Mouse (Mus musculus) cerebellum, adult 9-11 months (tissue): ENCODE data around the gene Smpd2.

Source experiments
- DNase-seq: peaks from one replicate; pipeline ENCODE4 v3.0.0; 2022

The Smpd2 gene

DNA sequence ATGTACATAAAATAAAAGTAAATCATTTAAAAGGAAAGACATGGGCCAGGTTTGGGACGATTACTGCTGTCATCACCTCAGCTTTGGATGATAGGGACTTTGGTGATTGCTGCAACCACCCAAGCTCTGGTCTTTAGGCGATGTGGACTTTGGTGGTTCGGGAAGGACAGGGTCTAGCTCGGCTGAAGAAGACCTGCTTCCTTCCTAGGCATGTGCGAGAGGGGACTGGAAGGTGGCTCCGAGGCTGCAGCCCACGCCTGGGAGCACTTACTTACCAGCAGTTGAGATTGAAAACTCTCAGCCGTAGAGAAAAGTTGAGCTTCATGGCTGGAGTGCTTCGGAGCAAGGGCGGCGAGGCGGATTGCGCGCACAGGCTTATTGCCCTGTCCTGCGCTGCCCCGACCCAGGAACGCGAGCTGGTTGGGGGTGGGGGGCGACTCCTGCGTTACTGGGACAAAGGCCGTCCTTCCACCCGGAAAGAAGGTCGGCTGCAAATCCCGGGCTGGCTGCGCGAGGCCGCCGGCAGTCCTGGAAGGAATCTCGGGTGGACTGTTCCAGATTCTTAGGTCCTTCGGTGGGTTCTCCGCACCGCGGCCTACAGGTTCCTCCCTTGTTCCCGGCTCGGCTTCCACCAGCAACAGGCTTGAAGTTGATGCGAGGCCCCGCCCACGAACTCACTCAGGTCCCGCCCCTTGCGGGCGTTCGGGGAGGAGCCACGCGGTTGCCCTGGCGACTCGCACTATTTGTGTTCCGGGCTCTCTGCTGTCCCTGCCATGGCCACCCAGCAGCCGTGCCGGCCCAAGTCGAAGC lies at the start of gene Smpd2, which contains the start of gene Ppil6:
Gene Smpd2 (minus strand): TSS at position 662 of the 810 bp plus-strand sequence.
Gene Ppil6 (plus strand): TSS at position 732 of the 810 bp plus-strand sequence.
- DNase-seq: peak; percentile 91

DNA sequence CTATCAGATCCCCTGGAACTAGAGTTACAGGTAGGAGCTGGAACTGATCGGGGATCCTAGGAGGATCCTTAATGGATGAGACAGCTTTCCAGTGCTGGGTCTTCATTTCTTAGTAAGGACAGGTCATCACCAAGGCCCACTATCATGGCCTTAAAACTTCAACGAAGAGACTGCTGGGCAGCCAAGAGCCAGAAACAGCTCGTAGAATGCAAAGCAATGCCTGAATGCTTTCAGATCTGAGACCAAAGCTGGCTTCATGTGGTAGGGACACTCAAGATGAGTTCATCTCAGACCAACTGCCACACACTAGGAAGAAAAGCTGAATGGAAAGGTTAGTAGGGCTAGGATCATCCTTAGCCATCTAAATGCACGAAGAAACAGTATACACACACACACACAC lies 48.8 kb upstream of the Smpd2 start:
- no peak for DNase-seq

DNA sequence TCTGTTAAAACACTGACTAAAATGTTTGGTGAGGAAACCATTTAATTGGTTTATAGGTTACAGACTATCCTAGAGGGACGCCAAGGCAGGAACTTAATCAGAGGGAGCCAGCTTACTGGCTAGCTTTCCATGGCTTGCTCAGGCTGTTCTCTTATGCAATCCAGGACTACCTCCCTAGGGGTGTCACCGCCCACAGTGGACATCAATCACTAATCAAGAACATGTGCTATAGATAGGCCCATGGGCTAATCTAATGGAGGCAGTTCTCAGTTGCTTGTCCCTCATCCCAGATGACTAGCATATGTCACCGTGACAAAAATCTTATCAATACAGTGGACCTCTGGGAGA lies 47.8 kb upstream of the Smpd2 start:
- DNase-seq: no peak

DNA sequence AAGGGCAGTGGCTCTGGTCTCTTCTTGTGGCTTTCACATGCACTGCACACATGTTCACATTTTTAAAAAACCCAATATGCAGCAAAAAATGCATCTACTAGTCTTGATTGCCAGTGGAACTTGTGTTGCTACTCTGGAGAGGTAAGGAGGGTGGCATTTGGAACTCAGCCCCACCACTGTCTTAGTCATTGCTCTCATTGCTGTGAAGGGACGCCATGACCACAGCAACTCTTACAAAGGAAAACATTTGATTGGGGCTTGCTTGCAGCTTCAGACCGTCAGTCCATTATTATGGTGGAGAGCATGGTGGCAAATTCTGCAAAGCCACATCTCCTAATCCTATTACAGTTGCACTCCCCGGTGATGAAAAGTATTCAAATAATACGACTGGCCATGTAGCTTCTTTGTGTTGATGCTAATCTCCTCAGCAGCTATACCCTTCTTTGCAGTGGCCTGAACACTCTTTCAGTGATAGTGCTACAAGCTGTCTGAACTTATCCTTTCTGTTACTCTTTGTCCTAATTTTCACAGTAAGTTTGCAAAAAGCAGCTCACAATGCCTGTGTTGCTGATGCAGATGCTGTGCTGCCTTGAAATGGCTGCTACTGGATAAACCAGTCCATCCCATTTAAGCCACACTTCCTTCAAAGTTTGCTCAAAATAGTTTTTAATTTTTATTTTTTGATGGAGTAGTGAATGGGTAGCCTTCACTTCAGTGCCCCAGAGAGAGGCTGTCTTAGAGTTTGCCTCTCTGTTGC lies 47.2 kb upstream of the Smpd2 start:
- no peak for DNase-seq

DNA sequence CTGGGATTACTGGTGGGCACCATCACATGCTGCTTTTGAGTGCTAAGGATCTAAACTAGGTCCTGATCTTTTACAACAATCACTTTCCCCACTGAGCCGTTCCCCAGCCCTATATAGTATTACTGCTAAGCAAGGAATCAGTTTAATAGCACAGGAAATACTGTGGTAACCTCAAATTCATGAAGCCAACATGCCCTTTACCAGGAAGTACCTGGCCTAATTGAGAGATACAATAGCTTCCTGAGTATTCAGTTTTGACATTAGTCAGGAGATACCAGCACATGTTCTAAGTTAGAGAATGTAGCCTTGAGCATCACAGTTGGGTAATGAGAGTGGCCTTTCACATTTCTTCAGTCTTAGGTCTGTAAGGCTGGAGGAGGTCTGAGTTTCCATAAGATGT lies 46.5 kb upstream of the Smpd2 start:
- no peak for DNase-seq

DNA sequence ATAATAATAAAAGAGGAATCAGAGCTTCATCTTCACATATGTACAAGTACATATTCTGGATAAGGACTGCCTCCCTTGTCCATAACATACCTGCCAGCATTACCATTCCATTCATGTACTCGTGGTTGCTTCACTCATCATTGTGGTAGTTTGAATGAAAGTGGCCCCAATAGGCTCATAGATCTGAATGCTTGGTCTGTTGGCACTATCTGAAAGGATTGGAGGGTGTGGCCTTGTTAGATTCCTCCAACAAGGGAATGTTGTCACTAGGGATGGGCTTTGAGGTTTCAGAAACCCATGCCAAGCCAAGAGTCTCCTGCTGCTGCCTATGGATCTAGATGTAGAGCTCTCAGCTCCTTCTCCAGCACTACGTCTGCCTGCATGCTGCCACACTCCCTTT lies 45.8 kb upstream of the Smpd2 start:
- DNase-seq: no peak

DNA sequence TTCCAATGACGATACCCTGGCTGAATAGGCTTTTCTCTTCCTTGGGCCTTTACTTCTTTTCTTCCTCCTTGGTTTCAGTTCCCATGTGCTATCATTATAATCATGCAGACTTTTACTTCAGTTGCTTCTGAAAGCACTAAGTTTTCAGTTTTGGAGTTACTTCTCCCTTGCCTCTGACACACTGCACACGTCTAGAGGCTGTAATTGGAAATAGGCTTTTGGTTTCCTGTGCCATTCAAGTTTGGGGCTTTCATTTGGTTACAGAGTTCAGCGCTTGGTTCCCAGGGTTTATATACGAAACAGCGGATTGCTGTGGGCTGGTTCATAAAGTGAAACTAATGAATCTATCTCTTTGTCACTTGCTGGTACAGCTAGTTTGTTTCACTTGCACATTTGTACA lies 39.8 kb upstream of the Smpd2 start:
- no peak for DNase-seq

DNA sequence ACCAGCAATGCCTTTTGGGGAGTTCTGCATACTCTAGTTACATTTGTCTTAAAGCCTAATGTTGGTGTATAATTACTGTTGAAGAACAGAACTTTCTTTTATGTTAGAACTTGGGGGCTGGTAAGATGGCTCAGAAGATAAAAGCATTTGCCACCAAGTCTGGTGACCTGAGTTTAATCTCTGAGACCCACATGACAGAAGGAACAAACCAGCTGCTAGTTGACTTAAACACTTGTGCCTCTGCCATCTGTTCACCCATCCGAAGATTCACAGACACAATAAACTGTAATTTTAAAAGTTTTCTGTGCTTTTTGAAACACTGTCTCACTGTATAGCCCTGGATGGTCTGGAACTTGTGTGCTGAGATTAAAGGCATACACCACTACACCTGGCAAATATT lies 35.5 kb upstream of the Smpd2 start:
- no peak for DNase-seq

DNA sequence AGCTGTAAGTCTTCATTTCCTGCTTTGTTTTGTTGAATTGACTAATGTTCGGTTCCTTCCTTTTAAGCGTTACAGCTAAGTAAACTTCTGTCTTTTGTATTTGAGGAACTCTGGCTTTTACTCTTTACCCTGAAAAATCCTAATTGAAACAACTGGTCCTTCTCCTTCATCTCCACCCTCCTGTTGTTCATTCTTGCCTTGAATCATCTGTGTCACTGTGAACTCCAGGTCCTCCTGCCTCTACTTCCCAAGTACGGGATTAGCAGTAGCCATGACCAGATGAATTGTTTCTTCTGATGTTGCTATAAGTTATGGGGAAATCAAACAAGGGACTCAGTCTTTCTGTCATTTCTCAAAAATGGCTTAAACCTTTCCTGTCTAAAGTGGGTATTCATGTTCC lies 33.2 kb upstream of the Smpd2 start:
- DNase-seq: no peak

DNA sequence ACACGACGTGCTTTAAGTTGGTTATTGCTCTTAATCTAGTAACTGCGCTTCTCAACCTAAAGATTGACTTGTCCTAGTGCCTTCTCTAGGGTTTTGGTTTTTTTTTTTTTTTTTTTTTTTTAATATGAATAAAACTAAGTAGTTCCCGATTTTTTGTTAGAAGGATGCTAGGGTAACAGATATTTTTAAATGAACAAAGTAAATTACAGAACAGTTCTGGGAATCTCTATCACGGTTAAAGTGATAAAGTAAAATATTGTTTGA lies 30.2 kb upstream of the Smpd2 start:
- DNase-seq: no peak

DNA sequence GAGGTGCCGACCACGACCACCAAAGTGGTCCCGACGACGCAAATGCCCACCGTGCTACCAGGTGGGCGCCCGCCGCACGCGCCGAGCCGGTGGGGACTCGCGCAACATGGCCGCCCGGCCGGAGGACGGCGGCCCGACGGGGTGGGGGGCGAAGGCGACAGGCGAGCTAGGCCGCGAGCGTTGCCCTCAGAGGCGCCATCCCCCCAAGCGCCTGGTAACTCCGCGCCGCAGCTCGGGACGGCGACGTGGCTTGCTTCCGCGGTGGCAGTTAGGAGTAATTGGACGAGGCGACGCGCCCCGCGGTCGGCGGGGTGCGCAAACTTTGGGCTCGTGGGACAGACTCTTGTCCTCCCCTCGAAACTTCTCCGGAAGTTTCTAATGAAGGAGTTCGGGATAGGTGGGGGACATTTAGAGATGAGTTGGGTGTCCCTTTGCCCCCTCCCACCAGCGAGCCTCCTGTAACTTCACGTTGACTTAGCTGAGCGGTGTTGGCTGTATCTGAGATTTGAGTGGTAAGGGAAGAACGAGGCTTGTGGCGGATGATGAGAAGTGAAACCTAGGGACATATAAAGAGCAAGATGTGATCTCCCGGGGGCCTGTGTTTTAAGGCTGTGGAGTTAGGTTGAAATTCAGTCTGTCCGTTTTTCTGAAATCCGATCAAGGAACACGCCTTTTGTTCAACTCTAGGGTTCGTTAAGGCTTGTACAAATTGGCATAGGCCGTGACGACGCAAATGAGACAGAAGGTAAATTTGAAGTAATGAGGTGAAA lies 29.7 kb upstream of the Smpd2 start:
- no peak for DNase-seq

DNA sequence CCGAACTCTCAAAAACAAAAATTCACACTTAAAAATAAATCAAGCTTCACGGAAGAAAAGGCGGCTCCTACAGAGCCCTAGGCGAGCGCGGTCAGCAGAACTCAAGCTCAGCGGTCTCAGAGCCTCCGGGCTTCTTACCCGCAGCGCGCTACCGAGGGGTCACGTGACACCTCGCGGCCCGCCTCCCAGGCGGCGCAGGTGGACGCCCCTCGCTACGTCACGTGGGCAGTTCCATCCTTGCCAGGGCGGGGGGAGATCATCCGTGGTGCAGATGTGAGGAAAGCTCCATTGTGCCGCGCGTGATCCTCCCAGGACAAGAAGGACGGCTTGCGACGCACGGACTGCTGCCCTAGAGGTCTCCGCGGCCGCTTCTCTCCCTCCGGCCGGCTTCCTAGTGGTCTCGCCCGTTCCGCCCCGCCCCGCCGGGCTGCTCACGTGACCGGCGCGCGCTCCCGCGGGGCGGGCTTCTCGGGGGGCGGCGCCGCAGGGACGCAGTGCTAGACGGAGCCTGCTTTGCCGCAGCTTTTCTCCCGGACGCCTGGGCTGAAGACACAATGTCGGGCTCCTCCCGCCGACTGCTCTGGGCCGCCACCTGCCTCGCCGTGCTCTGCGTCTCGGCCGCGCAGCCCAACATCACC lies 28.9 kb upstream of the Smpd2 start, which contains the start of gene Cd164:
Gene Cd164 (plus strand): TSS at position 434 of the 638 bp plus-strand sequence.
- DNase-seq: peak; percentile 95

DNA sequence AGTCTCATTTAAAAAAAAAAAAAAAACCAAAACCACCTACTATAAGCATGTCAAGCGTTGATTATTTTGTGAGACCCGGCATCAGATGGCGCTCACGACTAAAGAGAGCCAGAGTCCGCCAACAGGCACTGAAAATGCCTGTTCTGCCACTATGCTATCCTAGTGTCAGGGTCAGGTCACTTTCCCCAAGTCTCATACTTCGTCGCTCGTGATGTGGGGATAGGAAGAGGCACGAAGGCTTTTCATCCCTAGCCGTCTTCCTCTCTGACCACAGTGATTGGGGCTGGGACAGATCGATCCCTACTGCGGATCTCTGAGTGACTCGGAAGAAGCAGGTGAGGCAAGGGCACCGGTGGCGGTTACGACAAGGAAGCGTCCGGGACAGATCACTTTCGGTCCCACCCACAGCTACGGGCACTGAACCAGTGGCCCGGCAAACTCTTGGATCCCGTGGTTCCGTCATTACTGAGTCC lies 28.4 kb upstream of the Smpd2 start:
- peak; percentile 82 for DNase-seq

DNA sequence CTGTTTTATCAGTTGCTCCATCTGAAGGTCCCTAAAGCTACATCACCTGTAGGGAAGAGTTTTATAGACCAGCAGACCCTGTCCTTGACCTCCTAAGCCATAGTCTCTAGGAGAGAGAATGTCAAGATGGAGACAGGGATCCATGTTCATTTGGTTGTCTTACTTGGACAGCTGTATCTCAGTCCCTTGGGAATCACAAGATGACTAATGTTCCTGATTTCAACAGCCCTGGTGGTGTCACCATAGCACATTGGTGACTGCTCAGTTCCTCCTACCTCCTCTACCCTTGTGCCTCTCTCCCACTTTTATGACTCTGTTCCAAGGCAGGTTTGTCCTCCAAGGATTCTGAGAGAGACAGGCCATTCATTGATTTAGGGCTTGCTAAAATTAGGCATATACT lies 24.8 kb upstream of the Smpd2 start:
- DNase-seq: no peak

DNA sequence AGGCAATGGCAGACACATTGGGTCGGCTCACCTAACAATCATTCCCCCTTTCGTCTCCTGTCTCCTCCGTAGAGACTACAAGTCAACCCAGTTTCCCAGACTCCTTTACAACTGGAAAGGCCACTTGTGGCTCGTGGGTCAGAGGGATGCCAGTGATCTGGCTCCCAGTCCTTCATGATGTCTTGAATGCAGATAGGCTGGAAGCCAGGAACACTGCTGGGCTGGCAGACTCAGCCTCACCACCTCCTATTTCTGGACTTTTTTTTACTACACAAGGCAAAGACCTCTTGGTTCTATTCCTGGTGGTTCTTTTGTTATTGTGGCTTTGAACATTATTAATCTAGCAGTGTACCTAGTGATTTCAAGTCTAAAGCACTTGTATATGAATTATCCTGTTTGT lies 24.1 kb upstream of the Smpd2 start:
- no peak for DNase-seq

DNA sequence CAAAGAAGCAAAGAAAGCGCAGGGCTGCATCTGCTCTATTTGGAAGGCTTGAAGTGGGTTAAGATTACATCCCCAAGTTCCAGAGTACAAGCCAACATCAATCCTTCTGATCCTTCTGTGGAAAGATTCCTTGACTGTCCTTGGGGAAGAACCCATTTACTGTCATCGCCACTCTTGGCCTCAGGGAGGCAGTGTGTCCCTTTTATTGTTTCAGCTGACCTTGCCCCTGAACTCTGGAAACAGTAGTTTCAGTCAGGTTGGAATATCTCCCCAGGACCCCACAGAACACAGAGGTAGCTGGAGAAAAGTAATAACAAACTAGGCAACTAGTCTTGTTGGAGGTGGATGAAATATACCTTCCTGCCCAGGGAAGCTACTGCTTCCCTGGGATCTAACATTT lies 19.0 kb upstream of the Smpd2 start:
- DNase-seq: no peak

DNA sequence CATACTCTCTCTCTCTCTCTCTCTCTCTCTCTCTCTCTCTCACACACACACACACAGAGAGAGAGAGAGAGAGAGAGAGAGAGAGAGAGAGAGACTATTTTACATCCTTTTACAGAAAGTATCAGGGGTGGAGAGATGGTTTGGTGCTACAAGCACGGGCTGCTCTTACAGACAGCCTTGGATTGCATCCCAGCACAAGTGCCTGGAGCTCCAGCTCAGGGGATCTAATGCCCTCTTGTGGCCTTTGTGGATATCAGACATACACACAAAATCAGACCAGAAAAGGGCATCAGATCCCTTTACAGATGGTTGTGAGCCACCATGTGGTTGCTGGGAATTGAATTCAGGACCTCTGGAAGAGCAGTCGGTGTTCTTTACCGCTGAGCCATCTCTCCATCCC lies 15.3 kb upstream of the Smpd2 start:
- DNase-seq: peak; percentile 85

DNA sequence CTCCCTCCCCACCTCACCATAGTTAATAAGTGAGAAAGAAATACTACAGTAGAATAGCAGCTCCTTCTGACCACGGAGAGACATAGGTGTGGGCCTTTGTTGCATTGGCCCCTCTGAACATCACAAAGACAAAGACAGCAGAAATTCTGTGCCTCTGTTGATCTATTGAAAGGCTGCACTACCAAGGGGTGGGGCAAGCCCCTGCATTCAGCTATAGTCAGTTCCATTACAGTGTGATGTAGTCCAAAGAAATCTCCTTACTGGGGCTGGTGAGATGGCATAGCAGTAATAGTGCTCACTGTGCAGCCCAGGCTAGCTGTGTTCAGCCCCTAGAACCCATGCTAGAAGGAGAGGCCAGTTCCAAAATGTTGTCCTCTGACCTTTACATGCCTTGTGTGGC lies 14.8 kb upstream of the Smpd2 start:
- DNase-seq: no peak

DNA sequence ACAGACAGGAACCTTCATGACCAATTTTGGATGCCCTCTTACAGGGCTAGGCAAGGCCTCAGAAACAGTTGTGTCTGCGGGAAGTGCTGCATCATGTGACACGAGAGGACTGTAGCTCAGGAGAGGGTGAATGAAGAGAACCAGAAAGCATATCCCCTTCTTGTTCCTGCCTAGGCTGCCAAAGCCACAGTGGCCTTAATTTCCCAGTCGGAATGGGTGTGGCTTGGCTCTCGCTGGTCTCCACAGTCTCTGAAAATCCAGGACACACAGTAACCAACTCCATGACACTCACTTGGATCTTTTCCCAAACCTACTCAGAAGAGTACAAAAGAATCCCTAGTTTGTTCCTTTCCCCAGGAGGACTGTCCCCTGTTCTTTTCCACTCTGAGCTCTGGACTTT lies 10.8 kb upstream of the Smpd2 start:
- peak; percentile 35 for DNase-seq

DNA sequence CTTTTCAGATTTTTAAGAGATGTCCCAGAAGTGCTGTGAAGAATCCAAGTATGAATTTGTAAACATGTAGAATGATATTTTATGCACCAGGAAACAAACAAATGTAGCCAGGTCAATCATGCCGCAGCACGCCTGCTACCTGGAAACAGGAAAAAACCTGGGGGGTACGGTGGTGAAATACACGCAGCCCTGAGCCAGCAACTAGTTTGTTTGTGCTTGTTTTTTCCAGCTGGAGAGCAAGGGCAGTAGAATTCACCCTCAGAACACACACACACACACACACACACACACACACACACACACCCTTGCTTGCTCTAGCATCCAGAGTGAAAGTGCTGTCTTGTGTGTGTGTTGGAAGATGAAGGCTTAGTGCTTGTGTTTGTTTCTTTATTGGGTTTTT lies 942 bp upstream of the Smpd2 start:
- no peak for DNase-seq

DNA sequence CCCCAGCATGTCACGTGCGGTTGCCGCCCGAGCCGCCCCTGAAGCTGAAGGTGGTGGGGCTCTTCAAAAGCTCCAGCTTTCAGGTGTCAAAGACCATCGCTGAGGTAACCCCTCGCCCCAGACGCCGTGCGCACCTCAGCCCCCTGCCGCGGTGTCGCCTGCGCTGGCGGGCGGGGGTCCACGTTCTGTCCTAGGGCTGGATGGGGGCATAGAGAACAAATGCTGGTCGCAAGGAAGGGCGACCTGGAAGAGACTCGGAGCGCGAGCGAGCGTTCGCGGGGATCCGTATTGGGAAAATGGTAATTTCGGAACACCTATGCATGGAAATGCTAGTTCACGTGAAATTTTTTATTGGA lies 327 bp upstream of the Smpd2 start:
- no peak for DNase-seq

DNA sequence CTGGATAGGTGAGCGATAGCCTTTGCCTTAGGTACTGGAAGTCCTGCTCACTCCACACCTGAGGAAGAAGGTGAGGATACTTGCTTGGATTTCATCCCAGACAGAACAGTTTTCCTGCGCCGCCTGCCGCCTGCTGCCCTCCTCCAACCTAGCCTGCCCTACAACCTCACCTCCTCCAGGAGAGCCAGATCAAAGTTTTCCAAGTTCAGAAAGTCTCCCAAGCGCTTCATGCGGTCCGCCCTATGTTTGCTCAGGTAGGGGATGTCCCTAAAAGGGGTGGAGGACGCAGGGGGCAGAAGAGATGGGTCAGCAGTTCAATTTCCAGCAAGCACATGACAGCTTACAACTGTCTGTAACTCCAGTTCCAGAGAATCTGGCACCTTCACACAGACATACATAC lies 875 bp downstream of the Smpd2 start:
- peak; percentile 17 for DNase-seq

DNA sequence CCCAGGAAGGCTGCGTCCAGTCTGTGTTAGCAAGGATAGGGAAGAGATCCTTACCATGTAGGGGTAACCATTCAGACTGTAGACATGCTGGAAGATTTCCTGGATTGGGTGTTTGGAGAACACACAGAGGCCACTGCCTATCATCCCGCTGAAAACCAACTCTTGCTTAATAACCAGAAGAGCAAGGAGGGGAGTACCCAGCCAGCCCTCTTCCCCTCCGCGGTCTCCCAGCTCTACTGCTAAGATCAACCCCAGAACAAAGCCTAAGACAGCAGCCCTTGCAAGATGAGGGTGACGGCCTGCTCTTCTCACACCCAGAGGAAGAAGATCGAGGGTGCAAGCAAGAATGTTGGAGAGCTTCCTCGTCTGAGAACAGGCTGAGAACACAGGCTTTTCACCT lies 1.3 kb downstream of the Smpd2 start:
- DNase-seq: no peak
